Mouse (Mus musculus): ENCODE data around the gene Arhgap25.

DNA sequence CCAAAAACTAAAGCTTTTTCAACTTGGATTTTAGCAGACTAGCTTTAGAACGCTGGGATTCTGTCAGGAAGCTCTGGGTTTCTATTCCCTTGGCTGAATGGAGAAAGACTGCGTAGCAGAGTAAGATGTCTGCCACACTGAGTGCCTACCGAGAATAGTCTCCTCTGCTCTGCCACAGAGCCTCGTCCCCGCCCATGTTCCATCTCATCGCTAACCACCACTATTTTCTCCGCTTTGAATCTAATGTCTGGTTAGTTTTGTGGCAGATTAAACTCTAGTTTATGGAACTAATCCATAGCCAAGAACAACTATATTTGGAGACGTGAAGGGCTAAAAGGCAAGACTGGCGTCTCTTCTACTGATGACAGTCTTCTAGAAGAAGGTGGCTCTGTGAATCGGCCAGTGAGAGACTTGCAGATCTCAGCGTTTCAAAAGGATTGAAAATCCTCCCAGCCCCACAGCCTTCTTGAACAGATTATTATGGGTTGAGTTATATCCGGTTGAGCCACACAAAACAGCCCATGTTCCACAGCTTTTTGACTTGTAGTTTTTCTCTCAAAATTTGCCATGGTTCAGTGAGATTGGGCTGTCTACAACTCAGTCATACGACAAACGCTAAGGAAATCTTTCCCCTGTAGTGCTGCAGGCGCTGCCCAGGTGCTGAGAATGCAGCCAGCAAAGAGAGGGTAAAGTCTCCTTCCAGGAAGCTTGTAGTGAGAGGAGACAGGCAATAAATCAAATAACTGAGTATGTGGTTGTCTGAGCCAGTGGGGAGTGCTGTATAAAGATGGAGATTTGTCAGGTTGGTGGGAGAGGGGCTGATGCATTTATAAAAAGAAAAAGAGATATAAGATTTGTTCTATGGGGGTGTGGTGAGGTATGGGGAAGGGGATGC lies 5.6 kb upstream of the Arhgap25 start:
- TF ChIP-seq CTCF (conservative IDR thresholded peaks at IDR 0.05; ENCODE audit: low read length): no peak
- no peak for TF ChIP-seq NANOG (IDR thresholded peaks at IDR 0.05; ENCODE audit: borderline replicate concordance, low read length)

All from E14TG2a.4 (cell line).